Mouse (Mus musculus) C2C12 (cell line): ENCODE measurements around the gene Dyx1c1. TPM values are rescaled to one million over a fixed set of nuclear protein-coding genes. Genes with fewer than 3 reads are reported as not detected.

Experiments used
- H3K27me3 ChIP-seq: one replicate; pipeline ENCODE4 v1.6.1; 2011; ENCODE audit not compliant: control insufficient read depth, insufficient read depth, insufficient read length
- H3K36me3 ChIP-seq: one replicate; pipeline ENCODE4 v1.6.1; 2011; ENCODE audit not compliant: control insufficient read depth, insufficient read depth
- H3K4me3 ChIP-seq: one replicate; pipeline ENCODE4 v1.5.1; 2011; ENCODE audit warnings: mild to moderate bottlenecking, control low read depth; ENCODE audit not compliant: poor library complexity, insufficient read depth, severe bottlenecking
- H3K79me2 ChIP-seq: one replicate; pipeline ENCODE4 v1.6.1; 2011; ENCODE audit not compliant: control insufficient read depth, insufficient read depth
- H3K79me3 ChIP-seq: one replicate; pipeline ENCODE4 v1.6.1; 2011; ENCODE audit warnings: low read depth, control low read depth
- H3ac ChIP-seq: one replicate; pipeline ENCODE3; 2011; ENCODE audit warnings: low read depth; ENCODE audit not compliant: control insufficient read depth, insufficient read length
- CEBPB ChIP-seq: IDR thresholded peaks from one replicate; pipeline ENCODE4 v1.6.1; 2011; ENCODE audit warnings: low read depth, mild to moderate bottlenecking, control low read depth, moderate library complexity
- CTCF ChIP-seq: IDR thresholded peaks from one replicate; pipeline ENCODE4 v1.5.1; 2011; ENCODE audit not compliant: control insufficient read depth, insufficient read depth, insufficient read length
- FOSL1 ChIP-seq: IDR thresholded peaks from one replicate; pipeline ENCODE4 v1.8.0; 2011; ENCODE audit warnings: mild to moderate bottlenecking, low read length; ENCODE audit not compliant: poor library complexity, insufficient read depth, severe bottlenecking
- MAX ChIP-seq: IDR thresholded peaks from one replicate; pipeline ENCODE4 v1.6.1; 2011; ENCODE audit warnings: mild to moderate bottlenecking, control low read depth
- MYOD1 ChIP-seq: IDR thresholded peaks from one replicate; pipeline ENCODE4 v1.6.1; 2011; ENCODE audit warnings: low read depth; ENCODE audit not compliant: control insufficient read depth, insufficient read length
- MYOG ChIP-seq: IDR thresholded peaks from one replicate; pipeline ENCODE4 v1.6.1; 2011; ENCODE audit not compliant: control insufficient read depth, insufficient read length; ENCODE audit errors: extremely low read depth
- USF1 ChIP-seq: IDR thresholded peaks from one replicate; pipeline ENCODE4 v1.6.1; 2011; ENCODE audit warnings: low read depth, mild to moderate bottlenecking, control low read depth, moderate library complexity
- polyA plus RNA-seq: library from polyadenylated mRNA; unstranded; fragments of >200 nt; fragmentation: generic; extraction: Trizol; gene quantifications from one replicate; pipeline ENCODE4 v1.2.1, GENCODE M21; 2012; ENCODE audit warnings: missing spikeins

Dyx1c1 gene
- polyA plus RNA-seq, 1 experiment: 0.02 TPM

DNA sequence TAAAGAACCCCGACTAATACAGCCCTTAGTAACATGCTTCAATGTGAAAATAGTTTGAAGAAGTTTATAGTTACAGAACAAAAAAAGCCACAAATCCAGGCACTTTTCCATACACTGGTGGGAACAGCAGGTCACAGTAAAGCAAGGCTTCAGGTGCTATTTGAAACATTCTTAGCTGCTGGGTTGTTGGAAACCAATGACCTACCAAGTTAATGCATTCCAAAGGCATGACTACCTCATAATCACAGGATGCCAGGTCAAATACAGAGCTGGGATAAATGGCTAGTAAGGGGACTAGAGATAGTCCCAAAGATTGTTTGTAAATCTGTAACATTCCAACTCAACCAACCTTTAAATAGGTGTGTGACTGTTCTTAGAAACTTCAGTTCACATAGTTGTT lies 16.7 kb downstream of the Dyx1c1 start:
- no peaks in the 10 kb centered on the region for H3K79me2 ChIP-seq
- TF ChIP-seq MAX: no peak
- TF ChIP-seq CTCF: no peak
- no peak for TF ChIP-seq USF1
- TF ChIP-seq CEBPB: no peak
- H3K27me3 ChIP-seq: no peaks in the 10 kb centered on the region
- no peak overlapping the region for H3K4me3 ChIP-seq
- no peaks in the 10 kb centered on the region for H3K79me3 ChIP-seq
- H3K36me3 ChIP-seq: no peaks in the 10 kb centered on the region
- H3ac ChIP-seq: no peak overlapping the region

DNA sequence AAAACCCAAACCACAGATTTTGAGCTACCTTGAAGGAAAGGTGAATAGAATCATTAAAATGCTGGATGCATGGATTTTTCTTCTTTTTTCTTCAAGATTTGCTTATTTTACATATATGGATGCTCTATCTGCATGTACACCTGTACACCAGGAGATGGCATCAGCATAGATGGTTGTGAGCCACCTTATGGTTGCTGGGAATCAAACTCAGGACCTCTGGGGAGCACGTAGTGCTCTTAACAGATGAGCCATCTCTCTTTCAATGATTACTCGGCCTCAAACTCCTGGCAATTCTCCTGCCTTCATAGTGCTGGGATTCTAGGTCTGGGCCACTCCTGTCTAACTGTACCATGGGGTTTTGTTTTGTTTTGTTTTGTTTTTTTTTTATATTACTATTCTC lies 24.5 kb downstream of the Dyx1c1 start:
- H3K36me3 ChIP-seq: no peaks in the 10 kb centered on the region
- H3ac ChIP-seq: no peak overlapping the region
- no peaks in the 10 kb centered on the region for H3K79me3 ChIP-seq
- TF ChIP-seq CEBPB (no peak), MAX (no peak), MYOG (no peak), USF1 (no peak), CTCF (no peak), MYOD1 (no peak), FOSL1 (no peak)
- H3K79me2 ChIP-seq: no peaks in the 10 kb centered on the region
- H3K27me3 ChIP-seq: peaks cover 8% of the 10 kb centered on the region
- H3K4me3 ChIP-seq: no peak overlapping the region

- TF ChIP-seq USF1 (no peak), MYOD1 (peak; percentile 41)
- Histone ChIP-seq H3K4me3 (peak within 1 kb of the TSS; percentile 45), H3K79me3 (no peaks in the 10 kb centered on the region), H3K36me3 (no peaks in the 10 kb centered on the region), H3K79me2 (no peaks in the 10 kb centered on the region), H3K27me3 (peaks cover 8% of the 10 kb centered on the region), H3ac (peak within 1 kb of the TSS; percentile 72)
Observed at GRCm38 (mm10) chr9:72985250-72986220, 26.9 kb downstream of the Dyx1c1 start, which contains the start of the genes Ccpg1os and Ccpg1. Ccpg1os (minus strand) TSS chr9:72985382. Ccpg1 (plus strand) TSS chr9:72985429.

- H3K4me3 ChIP-seq: no peak overlapping the region
- TF ChIP-seq MAX (no peak), FOSL1 (no peak), CEBPB (no peak), CTCF (no peak), MYOG (no peak), MYOD1 (no peak), USF1 (no peak)
- H3K36me3 ChIP-seq: no peaks in the 10 kb centered on the region
- no peaks in the 10 kb centered on the region for H3K79me2 ChIP-seq
- H3ac ChIP-seq: no peak overlapping the region
- no peaks in the 10 kb centered on the region for H3K79me3 ChIP-seq
- no peaks in the 10 kb centered on the region for H3K27me3 ChIP-seq
Observed at GRCm38 (mm10) chr9:72987703-72988102, 29.1 kb downstream of the Dyx1c1 start.

- Histone ChIP-seq H3K4me3 (no peak overlapping the region), H3K79me2 (no peaks in the 10 kb centered on the region), H3K79me3 (no peaks in the 10 kb centered on the region), H3K36me3 (no peaks in the 10 kb centered on the region), H3K27me3 (no peaks in the 10 kb centered on the region), H3ac (no peak overlapping the region)
- TF ChIP-seq FOSL1 (no peak), MYOG (no peak), CTCF (no peak), MAX (no peak), MYOD1 (no peak), USF1 (no peak), CEBPB (no peak)
Observed at GRCm38 (mm10) chr9:72988706-72989105, 30.1 kb downstream of the Dyx1c1 start.

DNA sequence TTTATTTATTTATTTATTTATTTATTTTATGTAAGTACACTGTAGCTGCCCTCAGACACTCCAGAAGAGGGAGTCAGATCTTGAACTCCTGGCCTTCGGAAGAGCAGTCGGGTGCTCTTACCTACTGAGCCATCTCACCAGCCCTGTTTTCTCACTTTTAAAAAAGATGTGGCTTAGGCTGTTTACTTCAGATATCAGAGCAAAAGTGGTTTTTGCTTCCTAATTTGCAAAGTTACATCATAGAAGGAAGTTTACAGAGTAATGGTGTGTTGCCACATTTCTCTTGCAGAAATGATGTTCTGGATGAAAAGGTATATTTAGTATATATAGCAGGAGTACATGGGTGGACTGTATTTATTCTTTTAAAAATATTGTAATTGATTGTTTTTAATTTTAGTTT lies 32.8 kb downstream of the Dyx1c1 start:
- Histone ChIP-seq H3K27me3 (no peaks in the 10 kb centered on the region), H3ac (no peak overlapping the region), H3K4me3 (no peak overlapping the region), H3K79me3 (no peaks in the 10 kb centered on the region), H3K79me2 (no peaks in the 10 kb centered on the region), H3K36me3 (no peaks in the 10 kb centered on the region)
- TF ChIP-seq MYOD1 (no peak), USF1 (no peak), CTCF (no peak), CEBPB (no peak), MAX (no peak), FOSL1 (no peak), MYOG (no peak)
